10 mouse cellular contexts compared by ENCODE assay signal in genomic region chr19:44914481-44915249, GRCm38 (mm10). TPM values are rescaled to one million over a fixed set of nuclear protein-coding genes. Genes with fewer than 3 reads are reported as not detected.
DNase-seq lines count a peak whose midpoint lies in the region; ATAC-seq and TF ChIP-seq lines count a peak whose summit lies in the region.
"Had no signal": no experiment of that assay in that cellular context is flagged by ENCODE, and none has a peak within 500 bp of the region (broad histone marks: within the 10 kb centered on the region; RNA-seq: fewer than 3 reads in every experiment).

No protein-coding gene starts in this region.

- no peak overlapping the region for H3K9ac ChIP-seq in hindbrain, postnatal 0 days (replicated peaks; ENCODE audit: low read length)
- H3K9ac ChIP-seq in hindbrain, embryonic 16.5 days (ENCODE audit: low read depth, low read length): no peak overlapping the region
- no peak overlapping the region for H3K9ac ChIP-seq in neural tube, embryonic 15.5 days (replicated peaks)

- DNase-seq in hindbrain, postnatal 0 days (ENCODE audit: low spot score): no peak
- DNase-seq in 3T3-L1 (ENCODE audit: low read depth, low spot score): peak; percentile 35
- DNase-seq in embryonic facial prominence, embryonic 10.5 days (ENCODE audit: low spot score): no peak
- DNase-seq in kidney, postnatal 14 days: peak; percentile 43
- DNase-seq in gastrocnemius, adult 18-20 months (ENCODE audit: low spot score): no peak
- no peak for DNase-seq in layer of hippocampus, postnatal 36 days
- DNase-seq: lung, postnatal 14 days had no signal

- 59% methylated on average over 10 of the region's 10 CpGs for WGBS in hindbrain, postnatal 0 days
- WGBS in hindbrain, embryonic 16.5 days: 60% methylated on average over 10 of the region's 10 CpGs
- WGBS in embryonic facial prominence, embryonic 10.5 days: 58% methylated on average over 10 of the region's 10 CpGs
- WGBS in neural tube, embryonic 15.5 days: 46% methylated on average over 10 of the region's 10 CpGs

- H3K4me3 ChIP-seq in hindbrain, postnatal 0 days (ENCODE audit: low read length): no peak overlapping the region
- H3K4me3 ChIP-seq in hindbrain, embryonic 16.5 days (ENCODE audit: low read length): no peak overlapping the region
- H3K4me3 ChIP-seq in embryonic facial prominence, embryonic 10.5 days: no peak overlapping the region
- H3K4me3 ChIP-seq in neural tube, embryonic 15.5 days (replicated peaks): no peak overlapping the region

- H3K36me3 ChIP-seq in hindbrain, postnatal 0 days (ENCODE audit: insufficient read depth, low read length): no peaks in the 10 kb centered on the region
- no peaks in the 10 kb centered on the region for H3K36me3 ChIP-seq in hindbrain, embryonic 16.5 days (ENCODE audit: control insufficient read depth, insufficient read depth, low read length)
- no peaks in the 10 kb centered on the region for H3K36me3 ChIP-seq in embryonic facial prominence, embryonic 10.5 days (replicated peaks)
- H3K36me3 ChIP-seq in neural tube, embryonic 15.5 days: no peaks in the 10 kb centered on the region

- H3K9me3 ChIP-seq in hindbrain, postnatal 0 days (ENCODE audit: low read length): no peaks in the 10 kb centered on the region
- H3K9me3 ChIP-seq in hindbrain, embryonic 16.5 days (ENCODE audit: control insufficient read depth, low read length): no peaks in the 10 kb centered on the region
- no peaks in the 10 kb centered on the region for H3K9me3 ChIP-seq in embryonic facial prominence, embryonic 10.5 days
- H3K9me3 ChIP-seq in neural tube, embryonic 15.5 days (replicated peaks): no peaks in the 10 kb centered on the region

- H3K4me1 ChIP-seq in hindbrain, postnatal 0 days (ENCODE audit: insufficient read depth, low read length): 0 out of 2 replicates have a peak, but pooled peaks cover 6% of the 10 kb centered on the region
- no peaks in the 10 kb centered on the region for H3K4me1 ChIP-seq in hindbrain, embryonic 16.5 days (ENCODE audit: control insufficient read depth, insufficient read depth, low read depth, low read length)
- peaks cover 18% of the 10 kb centered on the region for H3K4me1 ChIP-seq in embryonic facial prominence, embryonic 10.5 days
- peaks cover 5% of the 10 kb centered on the region; the same call in 1 of the 2 replicates for H3K4me1 ChIP-seq in neural tube, embryonic 15.5 days

- no peak for TF ChIP-seq CTCF in hindbrain, postnatal 0 days (IDR thresholded peaks at IDR 0.05; ENCODE audit: low read depth)

- H3K4me2 ChIP-seq in hindbrain, postnatal 0 days (ENCODE audit: low read depth, low read length): no peak overlapping the region
- H3K4me2 ChIP-seq in hindbrain, embryonic 16.5 days (ENCODE audit: low read length): no peak overlapping the region
- H3K4me2 ChIP-seq in neural tube, embryonic 15.5 days: no peak overlapping the region

- ATAC-seq in hindbrain, postnatal 0 days: no peak
- ATAC-seq in hindbrain, embryonic 16.5 days: no peak
- ATAC-seq in neural tube, embryonic 15.5 days (ENCODE audit: low FRiP score): no peak

- peak overlapping the region; percentile 36; the same call in 1 of the 2 replicates for H3K27ac ChIP-seq in hindbrain, postnatal 0 days
- H3K27ac ChIP-seq in hindbrain, embryonic 16.5 days (ENCODE audit: low read depth, low read length): no peak overlapping the region
- peak overlapping the region; percentile 63; the same call in 1 of the 2 replicates for H3K27ac ChIP-seq in embryonic facial prominence, embryonic 10.5 days (replicated peaks)
- H3K27ac ChIP-seq in neural tube, embryonic 15.5 days (replicated peaks): no peak overlapping the region

- H3K27me3 ChIP-seq in hindbrain, postnatal 0 days (ENCODE audit: insufficient read depth, low read length): no peaks in the 10 kb centered on the region
- no peaks in the 10 kb centered on the region for H3K27me3 ChIP-seq in hindbrain, embryonic 16.5 days (replicated peaks; ENCODE audit: control insufficient read depth, insufficient read depth, low read length)
- H3K27me3 ChIP-seq in embryonic facial prominence, embryonic 10.5 days (replicated peaks; ENCODE audit: low read depth, poor library complexity, severe bottlenecking): no peaks in the 10 kb centered on the region
- no peaks in the 10 kb centered on the region for H3K27me3 ChIP-seq in neural tube, embryonic 15.5 days (replicated peaks)
- H3K27me3 ChIP-seq: CH12.LX had no signal

RNA-seq across cellular contexts. Expression of gene Slf2, which starts 16.3 kb away (rescaled TPM):
- total RNA-seq in hindbrain, postnatal 0 days (2014; rRNA removed): 24.6 and 25.0 TPM in 2 replicates
- 18.3 and 22.3 TPM in 2 replicates for polyA plus RNA-seq in hindbrain, postnatal 0 days (2015; fragmentation: Nextera tagmentation; extraction: Ambion mirVana)
- 26.7 and 27.8 TPM in 2 replicates for polyA plus RNA-seq in hindbrain, embryonic 16.5 days (2015; fragmentation: Nextera tagmentation; extraction: Ambion mirVana)
- 56.3 and 57.8 TPM in 2 replicates for polyA plus RNA-seq in embryonic facial prominence, embryonic 10.5 days (2016; fragmentation: Nextera tagmentation; extraction: Ambion mirVana)
- polyA plus RNA-seq in neural tube, embryonic 15.5 days (2015; fragmentation: Nextera tagmentation; extraction: Ambion mirVana): 28.4 and 28.7 TPM in 2 replicates
- total RNA-seq in gastrocnemius, adult 18-20 months (2021): 10 to 100 TPM; 10.5 to 11.5 TPM
- 10 to 100 TPM; 39.5 to 46.2 TPM for total RNA-seq in layer of hippocampus, postnatal 36 days (2021)

Comparison
In these comparisons a context has a peak if more than half of its experiments do, and no peak if none do; other contexts are left out.
1. H3K27ac ChIP-seq: peak in hindbrain, postnatal 0 days (single experiment) and embryonic facial prominence, embryonic 10.5 days (single experiment); none in hindbrain, embryonic 16.5 days (single experiment) and neural tube, embryonic 15.5 days (single experiment).
2. DNase-seq: peak in 3T3-L1 (single experiment) and kidney, postnatal 14 days (single experiment); none in hindbrain, postnatal 0 days (single experiment), embryonic facial prominence, embryonic 10.5 days (single experiment), gastrocnemius, adult 18-20 months (single experiment) and layer of hippocampus, postnatal 36 days (0 of 2).